Mouse (Mus musculus) stomach, embryonic 14.5 days (tissue): ENCODE data around the gene Runx1. TPM values are rescaled to one million over a fixed set of nuclear protein-coding genes. Genes with fewer than 3 reads are reported as not detected.

Source experiments
- ATAC-seq: fragments of 200-750 bp; cut with Nextera tagmentation; 2 replicates; pipeline ENCODE4 v1.8.0; 2017; ENCODE audit warnings: low read depth, moderate TSS enrichment; ENCODE audit not compliant: insufficient number of reproducible peaks, insufficient read depth, low FRiP score
- H3K27ac ChIP-seq: fragments of 300-500 bp; sonication (generic); 2 replicates; pipeline ENCODE4 v1.5.1; 2014; ENCODE audit warnings: mild to moderate bottlenecking, low read length, moderate library complexity, mixed read lengths
- H3K27me3 ChIP-seq: fragments of 300-500 bp; sonication (generic); 2 replicates; pipeline ENCODE4 v1.6.1; 2014; ENCODE audit warnings: low read length, control low read depth, mixed read lengths; ENCODE audit not compliant: control insufficient read depth, insufficient read depth
- H3K36me3 ChIP-seq: fragments of 300-500 bp; sonication (generic); 2 replicates; pipeline ENCODE4 v1.6.1; 2014; ENCODE audit warnings: mild to moderate bottlenecking, control low read depth, low read length, moderate library complexity, mixed read lengths; ENCODE audit not compliant: control insufficient read depth, insufficient read depth
- H3K4me1 ChIP-seq: fragments of 300-500 bp; sonication (generic); 2 replicates; pipeline ENCODE4 v1.6.1; 2014; ENCODE audit warnings: low read length, control low read depth, mixed read lengths; ENCODE audit not compliant: control insufficient read depth, insufficient read depth
- H3K4me2 ChIP-seq: fragments of 300-500 bp; sonication (generic); replicated peaks from 2 replicates; pipeline ENCODE4 v1.6.1; 2014; ENCODE audit warnings: low read depth, low read length, control low read depth
- H3K4me3 ChIP-seq: fragments of 300-500 bp; sonication (generic); 2 replicates; pipeline ENCODE4 v1.5.1; 2014; ENCODE audit warnings: low read depth, low read length, control low read depth
- H3K9ac ChIP-seq: fragments of 300-500 bp; sonication (generic); replicated peaks from 2 replicates; pipeline ENCODE4 v1.6.1; 2014; ENCODE audit warnings: low read depth, mild to moderate bottlenecking, control low read depth, low read length, moderate library complexity, mixed read lengths
- H3K9me3 ChIP-seq: fragments of 300-500 bp; sonication (generic); 2 replicates; pipeline ENCODE4 v1.6.1; 2016; ENCODE audit warnings: low read depth, low read length, control low read depth; ENCODE audit not compliant: control insufficient read depth
- WGBS: fragments of 180-500 bp; shearing (Covaris S2); extraction: QIAGEN DNeasy Blood & Tissue Kit; methylation state at CpG from one replicate; pipeline ENCODE4 v1.1.7; 2014; 5-methylcytosine and 5-hydroxymethylcytosine counted together
- polyA plus RNA-seq: library from polyadenylated mRNA; unstranded; fragments of >200 nt; fragmentation: Nextera tagmentation; extraction: Ambion mirVana; gene quantifications from 2 replicates; pipeline ENCODE4 v1.2.1, GENCODE M21; 2014

Gene Runx1
- polyA plus RNA-seq, 1 experiment from 2014 or later = 9.2 TPM

- no peaks in the 10 kb centered on the region for H3K4me1 ChIP-seq
- no peak overlapping the region for H3K27ac ChIP-seq
- H3K9me3 ChIP-seq = no peaks in the 10 kb centered on the region
- H3K9ac ChIP-seq = no peak overlapping the region
- WGBS = 46% methylated on average over 7 of the region's 7 CpGs
- no peak overlapping the region for H3K4me2 ChIP-seq
- ATAC-seq = no peak
- H3K4me3 ChIP-seq = no peak overlapping the region
- H3K27me3 ChIP-seq = no peaks in the 10 kb centered on the region
- no peaks in the 10 kb centered on the region for H3K36me3 ChIP-seq
Measured at GRCm38 (mm10) chr16:92705564-92706458, 120.1 kb downstream of the Runx1 start.

DNA sequence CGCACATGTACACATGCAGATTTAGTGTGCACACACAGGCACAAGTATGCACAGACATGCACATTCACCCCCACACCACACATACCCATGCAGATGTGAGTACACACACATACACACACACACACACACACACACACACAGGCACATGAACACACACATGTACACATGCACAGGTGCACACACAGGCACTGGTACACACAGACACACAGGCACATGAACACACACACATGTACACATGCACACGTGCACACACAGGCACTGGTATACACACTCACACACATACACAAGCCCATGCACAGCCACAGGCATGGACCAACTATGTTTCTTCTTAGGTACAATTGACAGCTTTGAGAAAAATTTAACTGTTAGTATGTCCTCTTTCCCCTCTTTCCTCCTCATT is 122.1 kb downstream of the Runx1 start:
- Histone ChIP-seq H3K4me2 (no peak overlapping the region), H3K27ac (no peak overlapping the region), H3K4me3 (no peak overlapping the region), H3K9ac (no peak overlapping the region), H3K36me3 (no peaks in the 10 kb centered on the region), H3K27me3 (peaks cover 7% of the 10 kb centered on the region; the same call in 1 of the 2 replicates), H3K4me1 (0 out of 2 replicates have a peak, but pooled peaks cover 4% of the 10 kb centered on the region), H3K9me3 (no peaks in the 10 kb centered on the region)
- WGBS = 93% methylated on average over 2 of the region's 2 CpGs
- ATAC-seq = no peak

DNA sequence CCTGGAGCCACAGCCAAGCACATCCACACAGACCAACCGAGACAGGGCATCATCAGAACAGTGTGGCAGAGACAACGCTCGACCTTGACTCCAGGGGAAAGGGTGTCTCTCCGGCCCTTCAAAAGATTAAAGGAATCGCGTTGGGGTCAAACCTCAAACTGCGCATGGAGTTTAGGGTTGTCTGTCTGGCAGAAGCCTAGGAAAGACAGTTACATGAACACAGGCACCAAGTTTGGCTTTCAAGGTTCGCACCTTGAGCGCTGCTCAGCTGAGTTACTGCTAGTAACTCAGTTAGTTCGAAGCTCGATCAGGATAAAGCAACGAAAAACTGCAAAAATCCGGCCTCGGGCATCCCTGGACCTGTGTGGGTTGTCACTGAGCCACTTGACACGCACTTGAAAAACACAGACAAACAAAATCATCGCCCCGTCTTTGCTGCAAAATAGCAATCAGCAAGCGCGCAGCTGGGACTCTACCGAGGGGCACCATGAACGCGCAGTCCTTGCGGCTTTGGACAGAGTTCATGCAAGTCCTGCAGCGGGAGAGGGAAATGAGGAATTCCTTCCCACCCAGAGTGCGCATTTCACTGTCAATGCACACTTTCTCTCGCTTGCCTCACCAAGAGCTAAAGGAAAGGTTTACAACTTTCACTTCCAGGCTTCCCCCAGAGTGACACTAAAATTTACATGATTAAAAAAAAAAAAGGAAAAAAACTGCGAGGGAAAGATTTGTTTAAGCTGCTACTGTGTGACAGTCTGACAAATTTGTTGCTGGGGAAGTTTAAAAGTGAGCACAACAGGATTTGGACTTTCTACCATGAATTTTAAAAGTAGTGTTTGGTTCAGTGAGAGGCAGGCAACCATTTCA is 126.2 kb downstream of the Runx1 start:
- ATAC-seq = no peak
- 2% methylated on average over 27 of the region's 27 CpGs for WGBS
- Histone ChIP-seq H3K4me1 (0 out of 2 replicates have a peak, but pooled peaks cover 4% of the 10 kb centered on the region), H3K27ac (no peak overlapping the region), H3K4me3 (no peak overlapping the region), H3K9me3 (no peaks in the 10 kb centered on the region), H3K9ac (no peak overlapping the region), H3K36me3 (no peaks in the 10 kb centered on the region), H3K27me3 (peaks cover 8% of the 10 kb centered on the region; the same call in 1 of the 2 replicates), H3K4me2 (peak overlapping the region; percentile 10; the same call in 1 of the 2 replicates)

- Histone ChIP-seq H3K4me2 (peak overlapping the region; percentile 94), H3K36me3 (no peaks in the 10 kb centered on the region), H3K27me3 (peaks cover 8% of the 10 kb centered on the region; the same call in 1 of the 2 replicates), H3K9ac (peak overlapping the region; percentile 57), H3K4me3 (peak overlapping the region; percentile 49), H3K4me1 (0 out of 2 replicates have a peak, but pooled peaks cover 4% of the 10 kb centered on the region), H3K9me3 (no peaks in the 10 kb centered on the region), H3K27ac (peak overlapping the region; percentile 64; the same call in 1 of the 2 replicates)
- under 1% methylated on average over 26 of the region's 26 CpGs for WGBS
- ATAC-seq = peak; percentile 77; the same call in 1 of the 2 replicates
Measured at GRCm38 (mm10) chr16:92698612-92698998, 127.3 kb downstream of the Runx1 start.

- ATAC-seq = peak; percentile 16; the same call in 1 of the 2 replicates
- H3K9ac ChIP-seq = peak overlapping the region; percentile 57
- H3K27me3 ChIP-seq = peaks cover 12% of the 10 kb centered on the region
- H3K9me3 ChIP-seq = no peaks in the 10 kb centered on the region
- peak overlapping the region; percentile 94 for H3K4me2 ChIP-seq
- peak overlapping the region; percentile 64 for H3K27ac ChIP-seq
- peak overlapping the region; percentile 49 for H3K4me3 ChIP-seq
- H3K4me1 ChIP-seq = 0 out of 2 replicates have a peak, but pooled peaks cover 4% of the 10 kb centered on the region
- WGBS = under 1% methylated on average over 48 of the region's 48 CpGs
- H3K36me3 ChIP-seq = no peaks in the 10 kb centered on the region
Measured at GRCm38 (mm10) chr16:92697737-92698611, 128.0 kb downstream of the Runx1 start.

GRCm38 (mm10) chr16:92697227-92697736 is 128.7 kb downstream of the Runx1 start:
- H3K4me1 ChIP-seq = 0 out of 2 replicates have a peak, but pooled peaks cover 4% of the 10 kb centered on the region
- H3K36me3 ChIP-seq = no peaks in the 10 kb centered on the region
- H3K4me2 ChIP-seq = peak overlapping the region; percentile 94
- under 1% methylated on average over 53 of the region's 53 CpGs for WGBS
- peak overlapping the region; percentile 64 for H3K27ac ChIP-seq
- peaks cover 12% of the 10 kb centered on the region for H3K27me3 ChIP-seq
- peak overlapping the region; percentile 49 for H3K4me3 ChIP-seq
- ATAC-seq = peak; percentile 92
- H3K9me3 ChIP-seq = no peaks in the 10 kb centered on the region
- H3K9ac ChIP-seq = peak overlapping the region; percentile 57; the same call in 1 of the 2 replicates

GRCm38 (mm10) chr16:92696411-92697015 is 129.4 kb downstream of the Runx1 start:
- Histone ChIP-seq H3K4me2 (peak overlapping the region; percentile 94), H3K36me3 (no peaks in the 10 kb centered on the region), H3K4me3 (peak overlapping the region; percentile 49), H3K27ac (no peak overlapping the region), H3K4me1 (0 out of 2 replicates have a peak, but pooled peaks cover 4% of the 10 kb centered on the region), H3K27me3 (peaks cover 12% of the 10 kb centered on the region), H3K9ac (no peak overlapping the region), H3K9me3 (no peaks in the 10 kb centered on the region)
- under 1% methylated on average over 24 of the region's 24 CpGs for WGBS
- no peak for ATAC-seq
